Mouse (Mus musculus) adipocyte (in vitro differentiated cells): ENCODE measurements around the gene Emc1.
"Not testable (repeated sequence)": the region's sequence is repeated elsewhere in the genome, so short reads cannot be mapped to it uniquely, and the experiment has no call there.

Source experiments
- DNase-seq: peaks from one replicate; pipeline ENCODE4 v3.0.0-alpha.2; 2016; ENCODE audit warnings: low spot score

Emc1 gene

DNA sequence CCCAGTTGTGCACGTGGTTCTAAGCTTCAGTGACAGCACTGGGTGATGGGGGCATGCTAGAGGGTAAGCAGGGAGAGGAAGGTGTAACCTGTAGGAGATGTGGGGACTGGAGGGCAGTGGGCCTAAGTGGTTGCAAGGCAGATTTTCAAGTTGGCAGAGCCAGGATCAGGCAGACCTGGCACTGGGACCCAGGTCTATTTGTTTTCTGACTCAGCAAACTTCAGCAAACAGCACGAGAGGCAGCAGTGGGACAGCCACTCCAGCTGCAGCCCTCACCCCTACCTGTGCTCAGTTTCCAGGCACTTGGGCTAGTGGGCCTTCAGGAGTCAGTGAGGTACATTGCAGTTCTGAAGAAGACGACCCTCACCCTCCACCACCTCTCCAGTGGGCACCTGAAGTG is 4.8 kb downstream of the Emc1 start:
- no peak for DNase-seq

DNA sequence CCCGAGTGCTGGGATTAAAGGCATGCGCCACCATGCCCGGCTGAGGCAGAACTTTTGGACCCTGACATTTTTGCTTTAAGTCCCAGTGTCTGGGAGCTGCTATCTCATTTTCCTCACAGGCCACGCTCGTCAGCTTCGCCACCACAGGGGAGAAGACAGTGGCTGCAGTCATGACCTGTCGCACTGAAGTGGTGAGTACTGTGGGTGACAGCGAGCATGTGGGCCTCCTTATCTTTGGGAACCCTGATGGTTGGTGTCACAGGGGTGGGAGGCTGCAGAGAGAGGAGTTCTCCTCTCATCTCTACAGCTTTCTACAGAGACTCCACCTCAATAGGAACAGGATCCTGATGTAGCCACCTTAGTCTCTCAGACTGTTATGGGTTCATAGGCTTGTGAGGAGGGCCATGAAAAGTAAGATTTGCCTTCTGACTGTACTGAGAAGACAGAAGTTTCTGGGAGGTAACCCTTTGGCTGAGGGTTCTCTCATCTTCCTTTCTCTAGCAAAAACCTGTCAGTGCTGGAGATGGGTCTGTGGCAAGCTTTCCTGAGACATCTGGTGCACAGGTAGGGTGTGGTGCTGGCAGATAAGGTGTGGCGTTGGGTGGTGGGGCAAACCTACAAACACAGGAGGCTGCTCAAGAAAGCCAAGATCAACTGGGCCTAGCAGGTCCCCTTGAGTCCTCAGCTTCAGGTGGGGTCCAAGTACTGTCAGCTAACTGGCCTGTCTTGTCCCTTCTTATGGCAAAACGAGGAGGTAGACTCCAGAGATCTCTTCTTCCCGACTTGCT is 8.6 kb downstream of the Emc1 start:
- DNase-seq, result no peak

DNA sequence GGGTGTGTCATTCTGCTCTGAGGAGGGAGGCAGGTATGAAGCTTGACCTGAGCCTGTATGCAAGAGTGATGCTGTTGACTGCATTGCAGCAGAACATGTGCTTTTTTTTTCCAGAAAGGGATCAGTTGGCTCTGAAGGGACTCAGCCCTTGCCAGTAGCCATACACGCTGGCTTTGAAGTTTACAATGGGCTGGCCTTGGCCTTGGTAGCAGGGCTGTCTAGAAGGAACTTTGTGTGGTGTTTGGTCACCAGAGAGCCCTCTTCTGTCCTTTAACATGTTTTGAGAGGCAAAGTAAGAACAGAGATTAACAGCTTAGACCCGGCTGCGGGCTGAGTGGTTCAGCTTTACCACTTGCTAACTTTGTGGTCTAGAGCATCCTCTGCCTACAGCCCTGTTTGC is 14.9 kb downstream of the Emc1 start:
- DNase-seq, result no peak

DNA sequence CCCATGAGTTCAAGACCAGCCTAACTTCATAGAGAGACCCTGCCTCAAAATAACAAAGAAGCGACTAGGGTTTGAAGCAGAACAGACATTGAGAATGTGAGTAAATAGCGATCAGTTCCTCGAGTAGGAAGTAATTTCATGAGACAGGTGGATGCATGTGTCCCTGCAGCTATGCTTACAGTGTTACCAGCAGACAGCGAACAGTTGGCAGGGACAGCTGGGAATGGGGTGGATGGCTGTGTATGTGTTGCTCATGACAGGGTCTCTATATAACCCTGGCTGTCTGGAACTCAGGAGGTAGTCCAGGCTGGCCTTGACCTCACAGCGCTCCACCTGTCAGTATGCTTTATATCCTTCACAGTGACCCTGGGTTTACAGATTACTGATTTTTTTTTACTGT is 15.7 kb downstream of the Emc1 start:
- no peak for DNase-seq

DNA sequence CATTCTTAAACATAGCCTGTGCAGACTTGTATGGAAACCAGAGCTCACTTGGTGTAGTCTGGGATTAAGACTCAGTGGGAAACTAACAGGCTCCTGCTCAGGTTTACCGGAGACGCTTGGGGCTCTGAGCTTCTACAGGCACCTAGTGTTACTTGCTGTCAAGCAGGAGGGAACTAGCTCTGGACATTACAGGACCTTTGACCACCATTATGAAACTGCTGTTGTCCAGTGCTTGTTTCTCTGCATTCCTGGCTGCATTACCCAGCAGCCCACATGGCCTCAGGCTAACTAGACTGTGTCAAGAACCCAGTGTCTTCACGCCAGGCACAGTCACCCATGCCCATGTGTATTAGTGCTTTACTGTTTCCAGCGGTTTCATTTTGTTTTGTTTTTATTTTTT is 20.7 kb downstream of the Emc1 start:
- DNase-seq, result peak; percentile 89

DNA sequence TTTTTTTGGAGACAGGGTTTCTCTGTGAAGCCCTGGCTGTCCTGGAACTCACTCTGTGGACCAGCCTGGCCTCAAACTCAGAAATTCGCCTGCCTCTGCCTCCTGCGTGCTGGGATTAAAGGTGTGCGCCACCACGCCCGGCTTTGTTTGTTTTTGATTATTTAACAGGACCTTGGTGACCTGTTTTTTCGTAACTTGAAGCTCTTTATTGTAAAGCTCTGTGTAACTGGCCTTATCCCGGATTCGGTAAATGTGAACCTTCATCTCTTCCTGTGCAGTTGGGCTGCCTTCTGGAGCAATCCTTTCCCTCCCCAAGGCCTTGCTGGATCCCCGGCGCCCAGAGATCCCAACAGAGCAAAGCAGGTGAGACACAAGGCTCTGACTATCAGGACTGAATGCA is 21.1 kb downstream of the Emc1 start:
- no peak for DNase-seq

DNA sequence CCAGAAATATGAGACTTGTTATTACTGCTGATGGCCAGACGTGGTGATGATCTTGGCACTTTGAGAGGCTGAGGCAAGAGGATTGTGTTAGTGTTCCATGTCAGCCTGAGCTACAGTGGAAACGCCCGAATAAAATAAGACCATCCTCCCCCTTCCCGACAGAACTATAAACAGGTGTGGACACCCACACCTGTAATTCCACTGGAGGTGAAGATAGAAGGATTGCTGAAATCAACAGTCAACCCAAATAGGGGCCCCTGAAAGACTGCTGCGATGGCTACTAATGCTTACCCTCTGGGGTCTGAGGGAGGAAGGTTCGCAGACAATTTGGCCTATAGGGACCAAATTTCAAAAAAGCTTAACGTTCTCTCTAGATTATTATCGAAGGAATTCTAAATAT is 27.3 kb downstream of the Emc1 start:
- DNase-seq, result peak; percentile 29

DNA sequence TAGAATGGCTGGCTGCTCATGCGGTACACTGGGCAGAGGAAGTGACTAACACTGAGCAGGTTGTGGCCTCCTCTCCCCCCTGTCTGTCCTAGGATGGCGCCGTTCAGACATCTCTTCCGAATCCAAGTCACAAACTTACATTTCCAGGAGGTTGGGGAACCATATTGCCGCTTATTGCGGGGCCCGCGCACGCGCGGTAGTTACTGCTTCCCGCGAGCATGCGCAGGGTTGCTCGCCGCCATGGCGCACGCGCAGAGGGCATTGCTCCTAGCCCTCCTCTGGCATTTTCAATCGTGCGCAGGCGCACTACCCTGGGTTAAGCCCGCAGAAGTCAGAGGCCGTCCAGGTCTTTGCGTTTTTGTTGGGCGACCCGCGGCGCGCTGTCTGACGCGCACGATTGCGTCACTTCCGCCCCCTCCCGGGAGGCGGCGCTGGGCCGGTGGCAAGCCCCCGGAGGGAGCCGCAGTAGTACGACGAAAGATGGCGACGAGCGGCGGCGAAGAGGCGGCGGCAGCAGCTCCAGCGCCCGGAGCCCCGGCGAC is 27.9 kb downstream of the Emc1 start:
- peak; percentile 99 for DNase-seq

DNA sequence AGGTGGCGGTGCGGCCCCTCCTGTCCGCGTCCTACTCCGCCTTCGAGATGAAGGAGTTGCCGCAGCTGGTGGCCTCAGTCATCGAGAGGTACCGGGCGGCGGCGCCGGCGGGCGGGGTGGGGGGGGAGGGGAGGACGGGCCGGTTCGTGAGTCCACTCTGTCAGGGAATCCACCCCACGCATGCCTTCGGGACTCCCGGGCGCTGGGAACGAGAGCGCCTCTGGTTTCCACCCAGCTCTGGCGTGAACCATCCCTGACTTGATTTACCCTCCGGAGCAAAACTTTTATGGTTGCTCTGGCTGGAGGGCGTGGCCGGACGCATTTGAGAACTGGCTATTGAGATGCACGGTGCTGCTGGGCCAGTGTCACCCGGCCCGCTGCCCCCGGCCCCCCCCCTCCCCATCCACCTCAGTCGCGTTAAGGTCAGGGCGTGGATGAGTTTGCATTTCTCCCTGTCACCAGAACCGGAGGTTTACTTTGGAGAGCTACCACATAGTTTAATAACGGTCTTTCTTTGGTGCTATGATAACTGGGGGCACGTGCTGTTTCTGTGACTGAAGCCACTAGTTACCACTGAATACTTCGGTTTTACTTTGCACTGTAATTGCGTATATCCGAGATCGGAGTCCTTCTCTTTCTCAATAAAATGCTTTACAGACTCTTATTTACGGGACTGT is 28.5 kb downstream of the Emc1 start:
- DNase-seq, result peak; percentile 34

DNA sequence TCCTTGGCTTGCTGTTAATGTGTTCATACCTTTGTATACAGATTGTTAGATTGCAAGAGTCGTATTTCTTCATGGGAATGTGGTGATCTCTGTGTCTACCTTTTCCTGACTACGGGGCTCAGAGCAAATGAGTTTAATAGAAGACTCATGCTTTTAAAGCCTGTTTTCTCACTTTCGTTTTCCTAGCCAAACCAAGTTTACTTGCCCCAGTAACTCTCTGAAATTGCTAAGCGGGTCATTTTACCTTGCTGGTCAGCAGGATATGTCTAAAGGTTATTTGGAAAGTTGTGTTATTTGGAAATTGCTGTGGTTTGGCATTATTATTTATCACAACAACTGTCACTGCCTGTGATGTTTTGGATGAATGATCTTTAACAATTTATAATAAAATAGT is 29.1 kb downstream of the Emc1 start:
- DNase-seq, result peak; percentile 25

DNA sequence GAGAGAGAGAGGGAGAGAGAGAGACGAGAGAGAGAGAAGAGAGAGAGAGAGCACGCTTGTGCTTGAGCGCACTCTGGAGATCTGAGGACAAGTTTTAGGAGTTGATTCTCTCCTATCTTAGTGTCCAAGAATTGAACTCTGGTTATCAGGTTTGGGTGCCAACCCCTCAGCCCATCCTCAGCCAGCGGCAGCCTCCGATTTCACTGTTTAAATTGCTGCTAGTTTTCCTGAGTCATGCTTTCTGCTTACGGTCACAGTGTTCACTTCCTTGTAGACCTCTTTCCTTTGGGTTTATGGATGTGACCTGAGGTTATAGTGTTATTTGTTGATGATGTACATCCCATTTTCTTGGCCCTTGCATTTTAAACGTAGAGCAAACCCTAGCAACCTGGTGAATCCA is 29.8 kb downstream of the Emc1 start:
- no peak for DNase-seq

DNA sequence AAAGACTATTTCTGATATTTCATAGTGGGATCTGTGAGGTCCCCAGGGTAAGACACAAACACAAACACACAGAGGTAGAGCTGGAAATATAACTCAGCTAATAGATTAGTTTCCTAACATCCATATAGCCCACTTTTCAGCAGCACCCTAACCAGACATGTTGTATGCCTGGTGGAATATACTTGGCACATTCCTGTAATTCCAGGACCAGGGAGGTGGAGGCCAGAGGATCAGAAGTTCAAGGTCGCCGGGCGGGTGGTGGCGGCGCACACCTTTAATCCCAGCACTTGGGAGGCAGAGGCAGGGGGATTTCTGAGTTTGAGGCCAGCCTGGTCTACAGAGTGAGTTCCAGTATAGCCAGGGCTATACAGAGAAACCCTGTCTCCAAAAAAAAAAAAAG is 33.5 kb downstream of the Emc1 start:
- not testable (repeated sequence) for DNase-seq

DNA sequence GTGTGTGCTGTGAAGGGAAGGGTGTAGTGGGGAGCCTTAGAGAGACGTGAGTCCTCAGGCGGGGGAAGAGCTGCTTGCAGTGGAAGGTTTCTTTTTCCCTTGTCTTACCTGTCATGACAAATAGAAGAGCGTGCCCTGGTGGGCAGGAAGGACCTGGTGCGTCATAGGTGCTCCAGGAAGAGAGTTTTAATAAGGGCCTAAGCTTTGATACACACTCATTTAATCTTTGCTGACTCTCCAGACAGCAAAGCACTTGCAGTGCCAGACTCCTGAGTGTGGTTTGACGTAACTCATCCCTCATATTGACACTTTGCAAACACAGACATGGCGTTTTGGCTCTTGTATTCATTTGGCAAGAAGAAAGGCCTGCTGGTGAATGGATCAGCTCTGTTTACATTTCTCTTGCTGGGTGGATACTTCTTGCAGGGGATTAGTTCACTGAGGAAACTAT is 34.5 kb downstream of the Emc1 start:
- DNase-seq, result peak; percentile 90

DNA sequence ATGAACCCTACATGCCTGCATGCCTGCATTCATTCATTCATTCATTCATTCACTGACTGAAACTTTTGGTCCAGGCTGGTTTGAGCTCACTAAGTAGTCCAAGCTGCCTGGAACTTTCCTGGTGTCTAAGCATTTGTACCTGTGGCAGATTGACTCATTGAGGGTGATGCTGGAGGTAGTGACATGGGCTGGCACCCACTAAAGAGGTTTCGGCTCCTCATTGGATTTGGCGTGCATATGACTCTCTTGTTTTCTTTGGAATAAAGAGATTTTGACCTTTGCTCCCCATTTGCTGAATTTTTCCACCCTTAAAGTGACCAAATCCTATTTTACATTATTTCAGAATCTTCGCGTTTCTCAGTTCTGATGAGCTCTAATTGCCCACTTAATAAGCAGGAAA is 37.2 kb downstream of the Emc1 start:
- no peak for DNase-seq

DNA sequence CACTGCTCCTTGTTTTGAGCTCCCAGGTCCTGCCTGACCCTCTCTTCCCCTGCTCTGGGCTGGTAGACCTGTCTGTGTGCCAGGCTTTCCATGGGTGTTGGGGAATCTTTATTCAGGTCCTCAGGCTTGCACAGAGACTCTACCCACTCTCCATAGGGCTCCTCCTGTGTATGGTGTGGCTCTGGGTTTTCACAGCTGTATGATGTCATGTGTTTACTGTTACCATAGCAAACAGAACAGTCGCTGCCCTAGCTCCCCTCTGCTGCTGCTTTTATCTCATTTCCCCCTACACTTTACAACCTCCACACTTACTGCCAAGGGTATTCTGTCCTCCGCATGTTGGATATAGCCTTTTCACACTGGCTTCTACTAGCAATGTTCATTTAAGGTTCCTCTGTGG is 43.0 kb downstream of the Emc1 start:
- DNase-seq, result no peak

DNA sequence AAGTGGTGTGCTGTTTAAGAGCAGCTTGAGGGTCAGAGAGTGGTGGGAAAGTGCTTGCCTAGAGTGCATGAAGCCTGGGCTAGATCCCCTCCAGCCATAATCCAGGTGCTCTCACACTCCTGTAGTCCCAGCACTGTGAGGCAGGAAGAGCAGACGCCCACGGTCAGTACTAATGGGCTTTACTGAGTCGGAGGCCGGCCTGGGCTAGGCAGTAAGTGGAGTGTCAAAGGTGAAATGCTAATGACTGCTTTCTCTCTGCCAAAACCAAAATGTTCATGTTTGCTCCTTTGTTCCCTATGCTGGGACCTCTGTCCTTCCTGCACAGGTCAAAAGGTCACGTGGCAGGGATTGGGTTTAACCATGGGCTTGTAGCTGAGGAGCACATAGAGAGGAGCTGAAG is 48.1 kb downstream of the Emc1 start:
- DNase-seq, result no peak

DNA sequence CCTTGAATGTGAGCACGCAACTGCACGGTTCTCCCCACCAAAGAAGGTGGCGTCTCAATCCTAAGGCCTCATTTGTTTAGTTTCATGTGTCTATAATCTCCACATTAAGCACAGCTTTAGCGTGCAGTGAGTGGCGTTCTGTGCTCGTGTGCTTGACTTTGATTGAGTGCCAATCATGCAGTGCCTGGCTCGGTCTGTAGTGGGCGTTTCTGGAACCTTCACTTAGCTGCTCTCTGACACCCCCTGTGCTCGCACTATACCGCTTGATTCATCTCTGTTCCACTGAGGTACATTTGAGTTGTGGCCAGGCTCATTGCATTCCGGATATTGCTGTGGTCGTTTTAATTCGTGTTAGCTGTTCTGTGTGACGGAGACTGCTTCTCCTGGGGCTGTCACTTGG is 50.8 kb downstream of the Emc1 start:
- DNase-seq, result no peak

DNA sequence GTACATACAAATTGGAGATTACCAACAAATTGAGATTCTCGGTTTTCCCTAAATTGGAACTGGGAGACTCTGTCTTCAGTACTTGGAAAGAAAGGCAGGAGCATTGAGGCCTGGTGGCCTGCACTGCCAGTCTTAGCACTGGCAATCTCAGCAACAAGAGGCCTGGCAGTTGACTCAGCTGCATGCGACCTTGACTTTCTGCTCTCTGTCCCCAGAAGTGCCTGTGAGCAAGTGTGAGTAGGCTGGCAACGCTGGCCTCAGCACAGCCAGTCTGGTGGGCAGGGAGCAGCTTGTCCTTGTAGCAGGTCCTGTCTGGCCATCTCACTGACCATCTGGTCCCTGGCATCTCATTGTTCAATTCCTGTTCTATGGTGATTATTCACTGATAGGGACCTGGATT is 59.0 kb downstream of the Emc1 start:
- no peak for DNase-seq

DNA sequence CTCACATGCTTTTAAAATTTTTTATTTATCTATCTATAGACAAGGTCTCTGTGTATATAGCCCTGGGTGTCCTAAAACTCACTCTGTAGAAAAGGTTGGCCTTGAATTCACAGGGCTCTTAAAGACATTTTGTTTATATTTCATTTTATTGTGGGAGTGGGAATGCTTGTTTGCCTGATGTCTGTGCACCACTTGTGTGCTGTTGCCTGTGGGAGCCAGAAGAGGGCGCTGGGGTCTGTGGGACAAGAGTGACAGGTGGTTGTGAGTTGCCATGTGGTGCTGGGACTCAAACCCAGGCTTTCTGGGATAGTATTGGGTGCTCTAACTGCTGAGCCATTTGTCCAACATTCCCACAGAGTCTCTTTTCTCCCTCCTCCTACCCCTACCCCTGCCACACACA is 65.5 kb downstream of the Emc1 start:
- DNase-seq, result no peak

DNA sequence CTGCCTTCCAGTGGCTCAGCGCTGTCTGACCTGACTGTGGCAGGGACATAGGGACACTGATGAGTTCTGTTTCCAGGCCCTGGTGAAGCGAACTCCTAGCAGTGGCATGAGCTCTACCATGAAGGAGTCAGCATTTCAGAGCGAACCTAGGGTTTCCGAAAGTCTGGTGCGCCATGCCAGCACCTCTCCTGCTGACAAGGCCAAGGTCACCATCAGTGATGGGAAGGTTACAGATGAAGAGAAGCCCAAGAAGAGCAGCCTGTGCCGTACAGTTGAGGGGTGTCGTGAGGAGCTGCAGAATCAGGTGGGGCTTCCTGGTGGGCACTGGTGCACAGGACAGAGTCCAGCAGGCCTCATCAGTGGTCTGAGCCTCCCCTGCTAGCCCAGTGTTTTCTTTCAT is 69.2 kb downstream of the Emc1 start:
- DNase-seq, result no peak

DNA sequence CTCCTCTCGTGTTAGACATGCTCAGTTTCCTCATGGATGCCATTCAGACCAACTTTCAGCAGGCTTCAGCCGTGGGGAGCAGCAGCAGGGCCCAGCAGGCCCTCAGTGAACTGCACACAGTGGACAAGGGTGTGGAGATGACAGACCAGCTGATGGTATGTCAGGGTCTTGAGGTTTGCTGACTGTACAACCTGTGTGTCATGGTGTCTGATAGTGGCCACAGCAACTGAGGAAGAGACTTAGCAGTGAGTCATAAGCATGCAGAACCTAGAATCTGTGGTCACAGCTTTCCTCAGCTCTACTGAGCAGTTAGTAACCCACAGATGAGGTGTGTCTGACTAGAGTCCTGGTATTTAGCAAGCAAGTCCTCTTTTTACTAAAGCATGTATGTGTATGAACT is 70.0 kb downstream of the Emc1 start:
- DNase-seq, result no peak

DNA sequence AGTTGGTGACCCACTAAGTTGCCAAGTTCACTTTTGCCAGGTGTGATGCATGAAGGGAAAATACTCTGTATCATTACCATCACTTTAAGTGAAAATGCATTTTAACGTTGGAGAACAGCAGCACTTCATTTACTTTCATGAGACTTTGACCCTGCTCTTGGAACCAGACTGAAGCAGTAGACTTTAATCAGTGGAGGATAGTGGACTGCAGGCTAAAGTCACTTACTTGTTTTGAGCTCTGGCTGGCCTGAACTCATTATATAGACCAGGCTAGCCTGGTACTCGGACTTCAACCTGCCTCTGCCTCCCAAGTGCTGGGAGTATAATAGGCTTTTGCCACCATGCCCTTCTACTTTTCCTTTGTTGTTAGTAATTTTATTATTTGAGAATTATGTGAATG is 70.9 kb downstream of the Emc1 start:
- no peak for DNase-seq
